Mouse (Mus musculus) cerebellum, postnatal 25 days (tissue): ENCODE data around the gene Trim42.

ENCODE experiments used
- DNase-seq, 2 experiments: peaks; one replicate each; pipeline ENCODE4 v3.0.0; 2021; ENCODE audit warnings: mixed read lengths in 2 of 2

Gene Trim42

GRCm38 (mm10) chr9:97369591-97369990 lies at the start of gene Trim42:
TSS of gene Trim42 (minus strand) at chr9:97369958.
- DNase-seq, result peak; percentile 29 to 50

DNA sequence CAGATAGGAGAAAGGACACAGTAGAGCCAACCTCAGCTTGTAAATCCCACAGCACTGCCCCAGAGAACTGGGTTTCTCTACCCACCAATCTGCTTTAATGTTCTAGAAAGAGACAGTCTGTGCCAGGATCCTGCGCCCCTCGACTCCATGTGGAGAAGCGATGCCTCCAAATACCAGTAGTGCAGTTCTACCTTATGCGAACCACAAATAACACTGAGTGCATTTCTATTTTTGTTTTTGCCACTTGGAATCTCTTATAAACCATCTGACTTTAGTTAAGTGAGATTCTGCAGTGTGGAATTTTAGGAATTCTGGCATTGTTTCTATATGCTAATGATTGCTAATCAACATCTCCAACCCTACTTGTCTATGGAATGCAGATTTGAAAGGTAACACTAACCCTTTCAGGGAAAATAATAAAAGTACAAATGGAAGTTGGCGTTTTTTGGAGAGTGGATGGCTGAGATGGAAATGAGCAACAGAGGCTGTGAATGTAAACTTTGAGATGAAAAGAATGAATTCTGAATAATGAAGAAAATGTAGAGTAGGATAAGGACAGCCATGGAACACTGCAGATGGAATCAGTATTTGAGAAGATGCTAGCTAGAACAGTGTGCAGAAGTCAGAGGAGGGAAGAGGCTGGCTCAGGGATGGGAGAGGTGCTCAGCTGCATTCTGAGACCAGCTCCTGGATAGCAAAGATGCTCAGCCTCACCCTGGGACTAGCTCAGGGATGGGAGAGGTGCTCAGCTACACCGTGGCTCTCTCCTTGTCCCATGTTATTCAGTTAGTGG lies 45.3 kb upstream of the Trim42 start:
- no peak for DNase-seq

DNA sequence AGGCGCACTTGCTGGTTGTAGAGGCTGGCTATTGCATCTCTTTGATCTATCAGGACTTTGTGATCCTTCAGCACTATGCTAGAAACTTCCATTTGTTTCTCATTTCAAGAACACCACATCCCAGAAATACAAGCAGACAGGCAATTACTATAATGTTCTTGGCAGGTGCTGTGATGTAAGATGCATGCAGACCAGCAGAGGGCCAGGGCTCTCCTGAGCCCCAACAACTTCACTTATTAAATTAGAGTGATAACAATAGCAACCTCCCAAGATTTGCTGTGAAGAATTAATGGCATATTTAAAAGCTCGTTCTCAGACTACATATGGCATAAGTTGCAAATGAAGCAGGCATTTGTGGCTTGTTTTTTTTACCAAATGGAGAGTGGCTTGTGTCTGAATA lies 38.4 kb upstream of the Trim42 start:
- DNase-seq, result no peak

- no peak for DNase-seq
Observed at GRCm38 (mm10) chr9:97356441-97356840, 13.3 kb downstream of the Trim42 start.

DNA sequence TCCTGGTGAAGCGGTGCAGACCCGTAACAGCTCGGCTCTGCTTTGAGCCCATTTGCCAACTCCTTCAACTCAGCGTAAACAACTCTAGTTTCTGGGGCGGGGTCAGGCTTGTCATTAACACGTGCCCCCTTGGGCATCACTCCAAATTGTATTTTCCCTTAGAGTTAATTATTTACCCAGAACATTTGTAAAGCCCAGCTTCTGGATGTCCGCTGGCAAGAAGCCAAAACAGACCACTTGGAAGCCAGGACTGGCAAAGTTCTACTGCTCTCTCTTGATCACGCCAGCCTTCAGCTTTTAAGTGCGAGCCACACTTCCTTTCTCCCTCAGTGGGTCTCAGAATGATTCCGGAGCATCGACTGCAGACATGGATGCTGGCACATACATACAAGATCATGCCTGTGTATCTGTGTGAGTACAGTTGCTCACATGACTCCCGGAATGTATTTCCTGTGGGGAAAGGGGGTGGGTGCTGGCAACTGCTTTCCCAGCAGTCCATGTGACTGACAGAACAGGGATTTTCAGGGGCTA lies 24.9 kb downstream of the Trim42 start:
- peak in 1 of 2 experiments; percentile 11 for DNase-seq

DNA sequence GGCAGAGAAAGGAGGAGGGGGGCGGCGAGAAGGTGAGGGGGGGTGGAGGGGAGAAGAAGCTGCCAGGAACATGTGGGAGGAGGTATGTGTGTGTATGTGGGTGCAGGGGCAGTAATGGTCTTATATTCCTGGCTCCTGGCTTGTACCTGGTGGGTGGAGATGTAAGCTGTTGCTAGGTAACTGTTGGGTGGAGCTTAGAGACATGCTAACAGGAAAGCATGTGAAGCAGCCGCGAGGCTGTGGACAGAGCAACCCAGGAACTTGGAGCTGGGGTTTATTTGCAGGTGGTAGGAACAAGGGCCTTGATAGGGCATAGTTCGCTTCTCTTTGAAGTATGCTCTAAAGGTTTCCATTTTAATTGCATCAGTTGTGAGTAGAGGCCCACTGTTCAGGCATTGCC lies 28.0 kb downstream of the Trim42 start:
- no peak for DNase-seq

DNA sequence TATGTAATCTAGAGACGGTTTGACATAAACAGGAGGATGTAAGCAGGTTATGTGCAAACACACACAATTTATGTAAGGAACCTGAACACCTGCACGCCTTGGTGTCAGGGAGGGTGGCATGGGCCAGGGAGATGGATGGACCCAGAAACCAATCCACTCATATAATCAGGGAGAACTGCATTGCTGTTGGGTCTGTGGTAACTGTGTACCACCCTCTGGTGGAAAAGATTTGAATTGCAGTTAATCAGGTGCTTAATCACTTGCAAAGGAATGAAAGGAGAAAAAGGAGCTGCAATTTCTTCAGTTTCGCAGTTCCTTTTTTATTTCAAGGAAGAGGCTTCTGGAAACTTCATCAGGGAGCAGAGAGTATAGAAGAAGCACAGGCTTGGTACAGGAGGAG lies 46.9 kb downstream of the Trim42 start:
- DNase-seq, result peak in 1 of 2 experiments; percentile 9

DNA sequence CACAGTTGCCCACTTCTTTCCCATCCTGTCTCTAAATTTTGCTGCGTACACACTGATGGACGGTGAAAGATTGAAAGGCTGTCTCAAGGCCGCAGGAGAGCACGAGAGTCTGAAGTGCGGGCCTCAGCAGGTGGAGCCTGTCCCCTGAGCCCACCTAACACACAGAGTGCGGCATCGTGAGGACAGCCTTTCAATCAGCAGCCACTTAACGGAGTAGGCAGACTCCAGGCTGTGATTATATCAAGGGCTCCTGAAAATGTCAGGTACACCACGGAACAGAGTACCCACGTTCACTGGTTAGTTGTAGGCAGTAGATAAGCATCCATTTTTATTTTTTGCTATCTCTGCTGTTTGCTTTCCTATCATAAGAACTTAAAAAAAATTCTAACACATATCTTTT lies 47.6 kb downstream of the Trim42 start:
- no peak for DNase-seq

GRCm38 (mm10) chr9:97315421-97316055 lies 54.2 kb downstream of the Trim42 start:
- DNase-seq, result peak in 1 of 2 experiments; percentile 25

DNA sequence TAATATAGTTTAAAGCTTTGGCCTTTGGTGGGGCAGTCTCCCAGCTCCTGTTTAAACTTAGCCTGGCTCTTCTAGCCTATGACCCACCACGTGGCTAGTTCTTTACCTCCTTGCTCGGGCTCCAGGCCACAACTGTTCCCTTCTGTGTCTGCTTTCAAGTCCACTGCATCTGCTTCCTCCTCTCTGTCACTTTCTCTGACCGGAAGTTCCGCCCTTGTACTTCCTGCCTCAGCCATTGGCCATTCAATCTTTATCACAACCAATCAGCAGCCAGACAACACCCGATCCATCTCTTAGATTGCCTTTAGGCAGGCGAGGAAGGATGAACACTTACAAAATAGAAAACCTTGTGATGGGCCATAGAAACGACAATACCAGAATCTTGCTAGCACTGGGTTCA lies 58.1 kb downstream of the Trim42 start:
- no peak for DNase-seq

- no peak for DNase-seq
Observed at GRCm38 (mm10) chr9:97309509-97310053, 60.2 kb downstream of the Trim42 start.

DNA sequence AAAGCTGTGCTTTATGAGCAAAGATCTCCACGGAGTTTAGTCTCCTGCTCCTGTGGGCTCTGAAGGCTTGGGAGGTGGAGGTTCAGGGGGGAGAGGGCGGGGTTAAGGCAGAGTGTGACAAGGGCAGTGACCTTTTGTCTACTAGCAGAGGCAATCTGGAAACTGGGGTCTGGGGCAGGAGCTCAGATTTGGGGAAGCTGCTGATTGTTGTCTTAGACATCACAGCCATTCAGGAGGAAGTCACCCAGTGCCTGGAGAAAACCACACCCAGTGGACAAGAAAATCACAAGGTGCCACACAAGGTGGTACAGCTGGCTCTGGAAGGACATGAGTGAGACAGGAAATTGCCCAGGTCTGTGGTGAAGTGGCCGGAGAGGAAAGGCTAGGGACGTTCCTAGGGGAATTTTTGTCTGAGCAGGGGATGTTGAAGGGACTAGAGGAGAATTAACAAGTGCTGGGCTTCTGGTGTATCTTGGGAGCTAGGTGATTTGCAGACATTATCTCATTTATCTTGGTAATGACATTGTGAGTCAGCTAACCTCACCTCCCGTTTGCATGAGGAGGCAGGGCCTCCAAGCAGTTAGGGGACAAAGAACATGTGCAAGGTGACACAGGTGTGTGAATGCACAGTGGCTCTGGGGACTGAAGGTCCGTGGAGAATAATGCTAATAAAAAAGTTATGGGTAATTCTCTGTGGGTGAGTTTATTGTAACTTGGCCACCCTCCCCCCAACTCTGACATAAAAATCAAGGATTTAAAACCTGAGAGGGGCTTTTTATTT lies 61.9 kb downstream of the Trim42 start:
- no peak for DNase-seq
